Mouse (Mus musculus) adrenal gland, postnatal 36 days (tissue): ENCODE results near the gene Qprt. TPM values are rescaled to one million over a fixed set of nuclear protein-coding genes. Genes with fewer than 3 reads are reported as not detected.
"Not testable (repeated sequence)": the region's sequence is repeated elsewhere in the genome, so short reads cannot be mapped to it uniquely, and the experiment has no call there.

Experiments
- DNase-seq, 2 experiments: peaks; one replicate each; pipeline ENCODE4 v3.0.0; 2021; ENCODE audit warnings: mixed read lengths in 1 of 2
- total RNA-seq, 2 experiments: library from RNA; stranded (reverse); gene quantifications; 2 replicates each; pipeline ENCODE4 v1.2.3; 2021

Gene Qprt
- total RNA-seq, 2 experiments from 2014 or later: 0.26 to 0.40 TPM

- DNase-seq: no peak
Measured at GRCm38 (mm10) chr7:127098521-127098920, 23.5 kb downstream of the Qprt start.

DNA sequence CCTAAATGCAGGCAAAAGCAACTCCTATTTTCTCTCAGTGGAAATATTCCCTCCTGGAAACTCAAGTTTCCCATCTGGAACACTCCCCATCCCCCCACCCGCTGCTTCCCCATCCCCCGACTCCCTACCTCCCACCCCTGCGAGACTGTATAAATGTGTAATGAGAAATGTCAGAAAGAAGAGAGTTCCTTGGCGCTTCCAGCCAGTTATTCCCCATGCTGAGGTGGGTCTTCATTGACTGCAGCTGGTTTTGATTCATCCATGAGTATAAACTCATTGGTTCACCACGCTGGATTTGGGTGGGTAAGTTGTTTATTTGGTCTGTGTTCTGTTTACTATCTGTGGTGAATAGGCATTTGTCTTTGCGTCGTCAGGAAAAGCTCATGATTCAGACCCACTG is 25.6 kb downstream of the Qprt start:
- DNase-seq: no peak

- no peak for DNase-seq
Measured at GRCm38 (mm10) chr7:127093914-127094313, 28.1 kb downstream of the Qprt start.

GRCm38 (mm10) chr7:127091114-127091896 is 30.7 kb downstream of the Qprt start, which contains the start of gene AI467606:
AI467606 (plus strand) TSS chr7:127091359.
- DNase-seq: peak; percentile 34 to 47

DNA sequence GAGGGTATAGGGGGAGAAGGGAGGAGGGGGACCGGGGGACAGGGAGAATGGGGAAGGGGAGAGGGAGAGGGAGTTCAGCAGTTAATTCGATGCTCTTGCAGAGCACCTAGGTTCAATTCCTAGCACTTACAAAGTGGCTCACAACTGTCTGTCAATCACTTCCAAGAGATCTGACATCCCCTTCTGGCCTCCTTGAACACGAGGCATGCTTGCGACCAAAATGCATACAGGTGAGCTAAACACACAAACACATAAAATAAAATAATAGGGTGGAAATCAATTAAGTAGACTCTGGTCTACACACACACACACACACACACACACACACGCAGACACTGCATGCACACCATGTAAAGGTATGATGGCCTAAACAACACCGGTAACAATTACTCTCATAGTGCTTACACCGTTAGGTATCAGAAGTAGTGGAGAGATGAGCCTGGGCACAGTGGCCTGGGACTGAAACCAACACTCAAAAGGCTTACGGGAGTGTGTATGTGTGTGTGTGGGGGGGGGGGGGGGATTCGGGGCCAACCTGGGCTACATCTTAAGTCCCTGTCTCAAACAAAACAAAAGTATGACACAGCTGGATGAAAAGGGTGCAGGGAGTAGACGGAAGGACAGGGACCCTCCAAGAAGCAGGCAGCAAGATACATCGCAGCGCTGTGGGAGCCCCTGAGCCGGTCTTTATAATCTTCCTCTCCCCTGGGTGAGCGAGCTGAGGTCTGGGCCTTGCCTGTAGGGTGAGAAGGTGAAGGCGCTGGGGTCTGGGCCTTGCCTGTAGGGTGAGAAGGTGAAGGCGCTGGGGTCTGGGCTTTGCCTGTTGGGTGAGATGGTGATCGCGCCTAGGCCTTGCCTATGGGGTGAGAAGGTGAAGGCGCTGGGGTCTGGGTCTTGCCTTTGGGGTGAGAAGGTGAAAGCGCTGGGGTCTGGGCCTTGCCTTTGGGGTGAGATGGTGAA is 31.6 kb downstream of the Qprt start:
- no peak for DNase-seq

DNA sequence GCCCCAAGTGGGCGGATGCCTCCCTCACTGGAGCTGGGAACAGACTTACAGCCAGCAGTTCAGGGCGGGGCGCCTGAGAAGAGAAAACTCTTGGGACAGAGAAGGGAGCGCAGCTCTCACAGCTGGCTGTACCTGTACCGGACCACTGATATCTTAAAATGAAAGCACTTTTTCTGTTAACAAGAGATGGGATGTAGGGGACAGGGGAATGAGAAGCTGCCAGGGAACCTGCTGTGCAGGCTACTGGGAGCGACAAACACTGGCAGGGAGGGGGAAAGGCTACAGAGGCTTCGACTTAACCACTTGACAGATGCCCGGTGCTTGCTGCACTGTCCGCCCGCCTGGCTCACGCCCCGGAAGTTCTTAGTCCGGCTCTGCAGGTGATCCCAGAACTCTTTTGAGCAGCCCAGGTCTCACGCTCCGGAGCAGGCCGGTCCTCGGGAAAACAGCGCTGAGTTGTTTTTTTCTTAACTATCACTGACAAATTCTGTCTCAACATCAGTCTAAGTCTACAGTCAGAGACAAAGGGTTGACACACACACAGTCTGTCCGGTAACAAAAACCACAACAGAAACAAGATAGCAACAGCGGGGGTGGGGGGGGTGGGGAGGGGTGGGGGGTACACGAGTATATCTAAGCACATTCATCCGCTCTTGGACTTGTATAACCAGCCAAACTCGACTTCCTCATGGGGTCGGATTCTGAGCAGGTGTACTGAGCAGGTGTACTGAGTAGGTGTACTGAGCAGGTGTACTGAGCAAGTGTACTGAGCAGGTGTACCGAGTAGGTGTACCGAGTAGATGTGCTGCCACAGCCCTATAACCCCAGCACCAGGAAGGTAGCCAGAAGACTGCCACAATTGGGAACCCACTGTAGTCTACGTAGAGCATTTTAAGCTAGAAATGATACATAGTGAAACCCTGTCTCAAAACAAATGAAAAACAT is 32.9 kb downstream of the Qprt start:
- DNase-seq: no peak

GRCm38 (mm10) chr7:127088083-127088482 is 33.9 kb downstream of the Qprt start:
- no peak for DNase-seq

- peak in 1 of 2 experiments; percentile 35 for DNase-seq
Measured at GRCm38 (mm10) chr7:127087278-127088010, 34.6 kb downstream of the Qprt start, which contains the start of gene Zg16. Zg16 (minus strand) TSS chr7:127087328.

GRCm38 (mm10) chr7:127085751-127086150 is 36.3 kb downstream of the Qprt start:
- not testable (repeated sequence) for DNase-seq

- DNase-seq: no peak
Measured at GRCm38 (mm10) chr7:127084794-127085193, 37.2 kb downstream of the Qprt start.

GRCm38 (mm10) chr7:127083689-127084088 is 38.3 kb downstream of the Qprt start:
- DNase-seq: no peak

DNA sequence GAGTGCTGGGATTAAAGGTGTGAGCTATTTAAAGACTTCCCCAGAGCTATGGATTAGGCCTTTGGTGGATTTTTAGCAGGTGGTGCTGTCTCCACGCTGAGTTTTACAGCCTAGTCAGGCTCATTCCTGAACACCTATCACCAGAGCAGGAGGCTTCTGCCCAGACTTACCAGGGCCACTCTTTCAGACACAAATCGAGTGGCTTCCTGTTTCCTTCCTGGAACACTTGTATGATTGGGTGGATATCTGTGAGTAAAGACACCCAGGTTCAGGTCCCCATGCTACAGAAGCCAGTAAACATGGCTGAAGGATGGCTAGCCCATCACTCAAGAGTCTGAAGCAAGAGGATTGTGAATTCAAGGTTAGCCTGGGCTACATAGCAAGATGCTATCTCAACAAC is 39.0 kb downstream of the Qprt start:
- DNase-seq: no peak

DNA sequence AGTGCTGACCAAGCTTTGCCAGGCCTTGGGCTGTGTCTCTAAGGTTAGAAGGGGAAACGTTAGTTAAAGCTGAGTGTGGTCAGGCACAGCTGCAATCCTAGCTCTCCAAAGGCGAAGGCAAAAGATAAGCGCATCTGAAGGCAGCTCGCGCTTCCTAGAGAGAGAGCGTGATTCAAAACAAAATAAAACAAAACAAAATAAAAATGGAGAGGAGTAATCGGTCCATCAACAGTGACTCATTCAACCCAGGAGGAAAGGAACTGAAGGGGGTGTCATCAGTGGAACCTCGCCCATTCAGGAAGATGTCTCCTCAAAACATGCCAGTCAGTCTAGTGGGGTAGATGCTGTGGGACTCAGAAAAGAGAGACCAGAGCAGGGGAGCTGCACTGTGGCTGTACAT is 39.8 kb downstream of the Qprt start:
- no peak for DNase-seq

DNA sequence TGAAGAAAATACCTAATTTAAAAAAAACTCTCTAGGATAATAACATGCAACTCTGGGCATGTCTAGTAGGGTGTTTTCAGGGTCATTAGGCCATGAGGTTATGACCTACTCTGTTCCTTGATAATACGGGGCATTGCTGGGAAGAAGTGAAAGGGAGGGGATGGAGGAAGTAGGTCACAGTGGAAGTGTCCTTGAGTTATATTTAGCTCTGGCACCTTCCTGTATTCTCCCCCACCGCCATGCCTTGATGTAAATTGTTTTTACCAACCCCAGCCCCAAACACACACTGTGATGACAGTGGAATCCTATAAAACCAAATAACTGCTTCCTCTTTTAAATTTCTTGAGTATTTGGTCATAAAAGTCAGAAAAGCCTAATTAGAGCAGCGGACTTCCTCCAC is 42.0 kb downstream of the Qprt start:
- no peak for DNase-seq

GRCm38 (mm10) chr7:127077692-127078091 is 44.3 kb downstream of the Qprt start:
- DNase-seq: no peak

DNA sequence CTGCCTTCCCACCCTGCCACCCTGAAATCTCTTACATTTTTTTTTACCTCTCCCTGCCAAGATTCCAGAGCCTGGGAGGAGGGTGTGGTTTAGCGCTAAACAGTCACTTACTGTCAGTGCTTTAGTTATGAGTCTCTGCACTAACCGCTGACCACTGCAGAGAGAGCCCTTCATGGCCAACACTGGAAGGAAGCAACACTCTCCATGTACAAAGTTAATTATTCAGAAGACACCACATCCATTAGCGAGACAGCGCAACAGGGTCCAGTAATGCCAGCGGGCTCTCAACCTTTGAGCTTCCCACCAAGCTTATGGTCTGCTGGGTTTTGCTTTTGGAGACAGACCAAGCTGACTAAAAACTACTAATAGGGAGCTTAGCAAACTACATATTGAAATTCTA is 45.8 kb downstream of the Qprt start:
- DNase-seq: no peak

DNA sequence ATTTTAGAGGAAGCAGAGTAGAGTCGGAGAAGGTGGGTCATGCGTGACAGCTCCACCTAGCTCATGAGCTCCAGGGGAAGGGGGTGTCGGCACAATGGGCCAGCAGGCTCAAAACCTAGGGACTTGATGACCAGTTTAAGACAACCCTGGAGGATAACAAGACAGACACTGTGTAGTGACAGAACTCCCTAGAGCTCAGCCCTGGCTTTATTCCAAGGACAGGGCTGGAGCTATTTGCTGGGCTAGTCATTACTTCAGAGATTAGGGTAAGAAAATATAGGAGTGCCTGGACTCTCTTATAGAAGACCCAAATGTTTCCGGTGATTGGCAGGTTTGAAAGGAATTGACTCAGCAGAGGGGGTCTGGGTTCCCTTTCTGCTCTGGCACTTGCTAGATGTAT is 48.8 kb downstream of the Qprt start:
- DNase-seq: peak; percentile 62 to 70

DNA sequence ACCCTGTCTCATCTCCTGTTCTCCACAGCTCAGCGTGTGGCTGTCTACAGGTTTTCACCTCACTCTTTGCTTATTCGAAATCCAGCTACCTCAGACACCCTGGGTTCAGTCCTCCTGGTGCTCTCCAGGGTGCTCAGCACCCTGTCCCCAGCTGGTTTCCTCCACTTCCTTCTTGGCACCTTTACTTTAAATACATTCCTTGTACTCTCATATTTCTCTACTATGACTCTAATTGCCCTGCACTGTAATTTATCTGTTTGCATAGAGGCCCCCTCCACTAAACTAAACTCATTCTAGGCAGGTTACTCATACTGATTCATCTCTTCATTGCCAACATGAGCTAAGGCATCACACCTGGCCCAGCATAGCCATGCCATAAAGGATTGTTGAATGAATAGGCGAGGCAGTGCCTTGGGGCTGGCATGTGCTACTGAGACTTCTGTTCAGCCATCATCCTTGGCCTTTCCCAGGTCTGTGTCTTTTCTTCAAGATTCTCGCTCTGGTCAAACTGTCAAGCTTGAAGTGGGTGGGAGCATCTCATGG is 51.1 kb downstream of the Qprt start:
- DNase-seq: no peak

- peak; percentile 58 to 66 for DNase-seq
Measured at GRCm38 (mm10) chr7:127066317-127066716, 55.7 kb downstream of the Qprt start.

DNA sequence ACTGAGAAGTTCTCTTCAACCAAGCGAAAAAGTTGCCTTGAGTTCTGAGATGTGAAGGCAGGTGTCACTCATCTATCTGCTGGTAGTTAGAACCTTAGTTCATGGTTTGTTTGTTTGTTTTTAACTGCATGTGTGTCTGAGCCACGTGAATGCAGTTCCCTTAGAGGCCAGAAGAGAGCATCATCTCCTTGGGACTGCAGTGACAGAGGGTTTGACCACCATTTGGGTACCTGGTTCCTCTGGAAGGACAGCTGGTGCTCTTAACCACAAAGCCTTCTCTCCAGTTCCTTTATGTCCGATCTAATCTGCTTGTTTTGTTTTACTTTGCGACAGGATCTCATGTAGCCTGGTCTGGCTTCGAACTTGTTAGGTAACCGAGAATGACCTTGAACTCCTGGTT is 56.5 kb downstream of the Qprt start:
- no peak for DNase-seq
